Mouse (Mus musculus) left cerebral cortex, postnatal 10 days (tissue): ENCODE measurements around the gene Atp2b4. TPM values are rescaled to one million over a fixed set of nuclear protein-coding genes. Genes with fewer than 3 reads are reported as not detected.

Experiments
- DNase-seq, 2 experiments: peaks; one replicate each; pipeline ENCODE4 v3.0.0; 2021 to 2022; ENCODE audit warnings: low spot score in 2 of 2, mixed read lengths in 1 of 2; ENCODE audit errors: extremely low spot score in 1 of 2
- intact Hi-C: fragments of 180-260 bp; cut with DNase I; formaldehyde crosslinking; loops from one replicate; pipeline ENCODE4 v1.15.1; 2025
- total RNA-seq, 2 experiments: library from RNA; stranded (reverse); gene quantifications; 2 replicates each; pipeline ENCODE4 v1.2.3; 2021

Gene Atp2b4
- 100 to 1,000 TPM; 257 to 273 TPM for total RNA-seq

DNA sequence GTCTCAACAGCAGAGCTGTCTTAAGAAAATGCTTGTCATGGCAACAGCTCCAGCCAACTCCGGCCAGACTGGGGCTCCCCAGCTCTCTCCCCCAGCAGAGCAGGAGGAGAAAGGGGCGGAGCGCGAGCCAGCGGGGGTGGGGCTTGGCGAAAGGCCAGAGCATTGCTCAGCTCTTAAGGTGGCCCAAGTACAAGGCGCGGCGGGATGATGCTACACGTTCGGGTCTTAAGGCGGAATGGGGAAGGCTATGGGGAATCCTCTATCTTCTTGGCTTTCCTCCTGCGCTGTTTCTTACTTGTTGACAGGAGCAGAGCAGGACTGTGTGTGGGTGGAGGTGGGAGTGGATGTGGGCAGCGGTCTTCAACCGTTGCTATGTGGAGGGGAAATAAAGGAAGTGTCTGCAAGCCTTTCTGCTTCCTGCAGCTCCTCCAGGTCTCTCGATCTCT is at the start of gene Atp2b4:
Atp2b4 (minus strand) TSS at position 94 of the 446 bp plus-strand sequence.
- intact Hi-C loops = no loop called here
- peak; percentile 94 to 96 for DNase-seq

DNA sequence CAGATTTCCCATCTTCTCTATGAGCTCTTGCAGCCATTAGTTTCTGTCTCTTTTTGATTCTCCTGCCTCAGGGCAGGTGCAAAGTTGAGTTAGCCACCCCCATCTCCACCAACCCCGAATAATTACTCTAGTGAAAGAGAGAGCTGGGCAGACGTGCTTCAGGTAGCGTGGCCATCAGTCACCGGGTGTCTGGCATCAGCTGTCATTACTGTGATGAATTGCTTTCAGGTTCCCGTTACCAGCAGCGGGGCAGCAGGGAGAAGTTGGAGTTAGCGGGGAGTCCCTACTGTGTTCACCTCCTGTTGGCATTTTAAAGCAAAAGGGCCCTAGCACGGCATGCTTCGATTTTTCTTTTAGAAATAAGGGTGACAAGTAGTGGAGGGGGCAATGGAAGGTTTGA is 43.9 kb upstream of the Atp2b4 start:
- DNase-seq = no peak
- intact Hi-C loops = no loop called here

DNA sequence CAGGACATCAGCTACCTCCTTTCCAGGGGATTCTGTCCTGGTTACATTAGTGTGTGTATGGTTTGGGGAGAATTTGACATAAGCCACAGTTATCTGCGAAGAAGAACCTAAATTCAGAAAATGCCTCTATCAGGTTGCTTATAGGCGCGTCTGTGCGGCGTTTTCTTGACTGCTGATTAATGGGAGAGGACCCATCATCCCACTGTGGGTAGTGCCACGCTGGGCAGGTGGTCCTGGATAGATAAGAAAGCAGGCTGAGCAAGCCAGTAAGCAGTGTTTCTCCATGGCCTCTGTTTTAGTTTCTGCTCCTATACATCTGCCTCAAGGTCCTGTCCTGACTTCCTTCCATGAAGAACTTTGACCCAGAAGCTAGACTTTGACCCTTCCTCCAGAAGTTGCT is 43.1 kb upstream of the Atp2b4 start:
- intact Hi-C loops = no loop called here
- DNase-seq = no peak

DNA sequence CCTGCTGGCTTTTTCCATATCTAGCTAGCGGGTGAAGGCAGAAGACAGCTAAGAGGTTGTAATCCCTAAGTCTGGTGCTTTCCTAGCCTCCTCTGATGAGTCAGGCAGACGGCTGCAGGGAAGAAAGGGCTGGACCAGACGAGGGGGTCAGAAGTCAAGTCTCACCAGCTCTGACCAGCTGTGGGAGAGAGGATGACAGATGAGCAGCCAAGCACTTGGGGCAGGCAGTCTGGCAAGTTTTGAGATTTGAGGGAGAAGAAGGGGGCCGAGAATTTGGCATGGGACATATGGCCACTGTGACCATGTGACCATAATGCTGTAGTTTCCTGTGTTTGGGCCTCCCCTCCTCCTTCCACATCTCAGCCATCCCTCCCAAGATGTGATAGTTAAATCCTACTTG is 42.5 kb upstream of the Atp2b4 start:
- no peak for DNase-seq
- intact Hi-C loops = no loop called here

DNA sequence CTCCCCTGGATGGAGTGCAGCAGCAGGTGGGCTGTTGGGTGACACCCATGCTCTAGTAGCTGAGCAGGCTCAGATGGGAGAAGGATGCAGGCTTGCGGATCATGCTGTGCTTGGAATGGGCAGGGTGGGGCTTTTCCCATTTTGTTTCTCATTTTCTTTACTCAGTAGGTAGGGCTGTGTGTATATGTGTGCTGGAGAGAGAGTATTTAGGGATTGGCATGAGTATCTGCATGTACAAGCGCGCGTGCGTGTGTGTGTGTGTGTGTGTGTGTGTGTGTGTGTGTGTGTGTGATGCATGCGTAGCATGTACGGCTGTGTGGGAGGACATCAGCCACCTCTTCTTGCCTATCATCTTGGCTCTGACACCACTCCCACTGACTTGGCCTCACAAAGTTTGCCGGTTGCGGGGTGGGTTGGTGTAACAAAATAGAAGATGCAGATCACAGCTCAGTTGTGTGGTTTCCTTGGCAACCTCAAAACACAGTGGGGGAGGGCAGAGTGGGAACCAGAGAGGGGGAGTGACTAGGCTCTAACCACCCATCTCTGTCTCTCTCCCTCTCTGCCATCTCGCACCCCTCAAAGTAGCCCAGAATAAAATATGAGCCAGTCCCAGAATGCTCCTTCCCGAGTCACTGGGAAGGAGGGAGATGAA is 41.4 kb upstream of the Atp2b4 start:
- intact Hi-C loops = no loop called here
- peak; percentile 75 to 81 for DNase-seq

DNA sequence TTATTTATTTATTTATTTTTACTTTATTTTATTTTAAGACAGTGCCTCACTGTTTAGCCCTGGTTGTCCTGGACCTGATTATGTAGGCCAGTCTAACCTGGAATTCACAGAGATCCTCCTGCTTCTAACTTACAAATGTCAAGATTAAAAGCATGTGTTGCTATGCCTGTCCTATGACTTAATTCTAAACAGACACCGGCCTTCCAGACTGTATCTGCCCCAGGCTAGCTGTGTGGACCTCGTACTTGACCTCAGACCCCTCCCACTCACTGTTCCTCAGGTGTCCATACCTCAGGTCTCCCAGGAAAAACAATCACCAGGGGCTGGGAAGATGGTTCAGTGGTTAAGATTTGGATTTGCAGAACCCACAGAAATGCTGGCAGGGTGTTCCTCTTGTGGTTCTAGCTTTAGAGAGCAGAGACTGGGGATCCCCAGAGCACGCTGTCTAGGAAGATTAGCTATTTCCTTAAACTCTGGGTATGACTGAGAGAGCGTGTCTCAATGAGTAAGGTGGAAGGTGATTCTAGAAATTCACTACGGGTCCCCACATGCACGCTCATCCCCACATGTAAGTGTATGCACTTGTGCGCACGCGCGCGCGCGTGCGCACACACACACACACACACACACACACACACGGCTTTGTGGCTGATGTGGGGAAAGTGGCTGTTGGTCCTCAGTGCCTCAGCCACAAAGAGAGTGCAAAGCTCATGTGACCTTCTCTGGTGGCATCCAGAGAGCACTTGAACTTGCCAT is 40.5 kb upstream of the Atp2b4 start:
- intact Hi-C loops = no loop called here
- DNase-seq = no peak

DNA sequence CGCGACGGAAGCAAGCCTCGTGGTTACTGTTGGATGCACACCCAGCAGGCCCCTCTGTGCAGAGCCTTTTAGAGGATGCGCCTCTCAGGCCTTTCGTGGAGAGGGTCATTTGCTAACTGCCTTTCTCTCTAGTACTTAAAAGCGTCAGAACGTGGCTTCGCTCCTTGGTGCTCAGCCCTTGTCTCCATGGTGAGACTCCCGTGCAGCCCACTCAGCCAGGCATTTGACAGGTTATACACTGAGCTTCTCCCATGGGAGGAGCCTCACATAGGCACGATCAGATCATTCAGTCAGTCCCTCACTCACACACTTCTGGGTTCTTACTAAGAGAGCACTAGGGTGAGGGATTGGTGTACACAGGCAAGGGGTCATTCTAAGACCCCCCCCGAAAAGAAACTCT is 39.7 kb upstream of the Atp2b4 start:
- DNase-seq = no peak
- intact Hi-C loops = no loop called here

DNA sequence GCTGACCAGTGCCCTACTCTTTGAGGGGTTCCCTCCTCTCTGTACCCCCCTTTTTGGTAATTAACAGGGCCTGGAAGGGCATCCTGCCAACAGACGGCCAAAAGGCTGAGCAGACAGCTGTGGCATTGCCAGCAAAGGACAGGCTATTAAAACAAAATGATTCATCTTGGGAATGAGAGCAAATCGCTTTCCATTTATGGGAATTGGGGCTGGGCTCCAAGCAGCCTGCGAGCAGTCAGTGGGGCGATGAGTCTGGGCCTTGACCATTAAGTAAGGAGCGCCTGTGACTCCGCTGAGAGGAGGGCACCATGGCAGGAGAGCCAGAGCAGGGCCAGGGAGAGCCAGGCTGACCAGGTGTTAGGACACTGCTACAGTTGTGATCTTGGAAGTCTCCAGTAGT is 33.5 kb upstream of the Atp2b4 start:
- intact Hi-C loops = no loop called here
- DNase-seq = no peak

DNA sequence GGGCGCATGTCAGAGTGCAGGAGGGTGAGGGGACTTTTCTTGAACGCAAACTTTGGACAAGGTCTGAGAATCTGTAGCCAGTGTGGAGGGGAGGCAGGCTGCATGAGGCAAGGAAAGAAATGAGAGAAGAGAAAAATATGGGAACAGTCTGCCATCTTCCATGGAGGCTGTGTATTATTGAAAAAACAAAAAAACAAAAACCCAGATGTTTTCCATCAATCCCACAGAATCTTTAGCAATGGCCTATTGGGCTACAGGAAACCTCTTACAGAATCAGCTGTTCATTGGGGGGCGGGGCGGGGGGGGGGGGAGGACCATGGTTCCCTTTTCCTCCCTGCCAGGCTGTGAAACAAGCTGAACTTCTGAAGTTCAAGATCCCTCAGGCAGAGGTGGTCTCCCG is 31.9 kb upstream of the Atp2b4 start:
- no peak for DNase-seq
- intact Hi-C loops = no loop called here

DNA sequence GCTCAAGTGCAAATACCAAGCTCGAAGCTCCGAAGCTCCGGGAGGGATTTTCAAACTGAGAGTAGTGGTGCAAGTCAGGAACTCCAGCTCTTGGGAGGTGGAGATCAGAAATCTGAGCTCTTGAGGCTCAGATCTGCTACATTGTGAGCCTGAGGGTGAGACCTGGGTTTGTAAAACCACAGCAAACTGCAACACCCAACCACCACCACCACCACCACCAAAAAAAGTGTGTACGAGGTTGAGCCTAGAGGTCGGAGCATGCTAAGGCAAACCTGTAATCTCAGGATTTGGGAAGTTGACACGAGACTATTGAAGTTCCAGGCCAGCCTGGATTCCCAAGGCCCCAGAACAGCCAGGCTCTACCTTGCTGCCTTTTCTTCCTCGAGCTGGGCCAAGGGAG is 25.4 kb upstream of the Atp2b4 start:
- intact Hi-C loops = no loop called here
- no peak for DNase-seq

DNA sequence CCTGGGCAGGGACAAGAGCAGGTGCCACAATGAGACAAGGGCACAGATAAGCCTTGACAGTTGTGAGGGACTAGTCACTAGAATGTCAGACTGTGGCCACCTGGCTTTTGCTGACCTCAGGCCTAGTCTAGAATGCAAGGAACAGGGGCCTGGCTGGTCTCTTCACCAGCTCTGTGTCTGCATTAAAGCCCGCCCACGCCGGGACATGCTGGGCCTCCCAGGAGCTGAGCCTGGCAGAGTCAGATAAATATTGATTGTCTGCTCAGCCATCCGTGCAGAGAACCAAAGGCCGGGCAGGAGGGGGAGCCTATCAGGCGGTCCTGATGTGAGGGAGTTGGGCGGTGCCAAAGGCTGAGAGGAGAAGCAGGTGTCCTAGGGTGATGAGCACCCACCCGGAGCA is 24.7 kb upstream of the Atp2b4 start:
- DNase-seq = no peak
- intact Hi-C loops = no loop called here

DNA sequence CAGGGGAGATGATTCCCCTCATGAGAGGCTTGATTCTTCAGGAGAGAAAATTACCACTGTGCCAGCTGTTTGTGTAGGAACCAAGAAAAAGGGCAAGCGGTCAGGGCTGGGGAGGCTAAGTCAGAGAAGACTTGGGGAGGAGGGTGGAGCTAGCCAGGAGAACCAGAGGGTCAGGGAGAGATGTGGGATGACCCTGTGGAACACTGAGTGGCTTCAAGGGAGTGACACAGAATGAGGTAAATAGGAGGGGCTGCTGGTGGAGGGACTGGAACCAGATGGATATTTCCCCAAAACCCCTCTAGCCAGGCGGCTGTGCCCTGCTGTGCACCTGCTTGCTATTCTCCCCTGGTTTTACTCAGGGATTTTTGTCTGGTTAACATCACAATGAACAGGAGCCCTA is 24.3 kb upstream of the Atp2b4 start:
- DNase-seq = no peak
- intact Hi-C loops = no loop called here

DNA sequence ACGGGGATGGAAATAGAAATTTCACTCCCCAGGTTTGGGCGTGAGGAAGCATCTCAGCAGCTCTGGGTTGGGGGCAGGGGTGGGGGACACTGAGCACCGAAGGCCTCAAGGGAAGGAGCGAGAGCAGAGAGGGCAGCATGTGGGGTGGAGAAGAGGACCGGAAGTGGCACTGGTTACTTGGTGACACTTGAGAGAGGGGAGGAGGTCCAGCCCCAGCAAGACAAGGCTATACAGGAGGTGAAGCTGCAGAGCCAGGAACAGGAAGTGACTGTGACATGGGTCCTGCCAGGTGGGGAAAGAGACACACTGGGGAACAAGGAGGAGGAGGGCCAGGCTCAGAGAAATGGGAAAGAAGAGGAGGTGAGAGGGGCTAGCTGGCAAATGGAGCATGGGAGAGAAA is 20.3 kb upstream of the Atp2b4 start:
- intact Hi-C loops = no loop called here
- DNase-seq = no peak

DNA sequence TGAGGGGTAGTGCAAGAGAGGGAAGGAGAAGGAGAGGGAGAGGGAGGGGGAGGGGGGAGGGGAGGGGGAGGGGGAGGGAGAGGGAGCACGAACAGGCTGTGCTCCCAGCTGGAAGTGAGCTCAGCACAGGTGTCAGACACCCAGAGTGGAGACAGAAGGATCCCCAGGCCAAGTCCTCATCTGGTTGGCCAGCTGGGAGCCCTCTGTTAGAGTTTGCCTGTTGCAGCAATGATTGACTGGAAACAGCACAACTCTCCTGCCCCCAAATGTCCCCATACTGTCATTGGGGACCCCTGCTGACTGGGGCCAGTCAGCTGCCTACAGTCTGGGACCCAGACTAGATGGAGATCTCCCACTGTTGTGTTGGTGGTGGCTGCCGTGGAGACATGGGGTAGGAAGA is 19.3 kb upstream of the Atp2b4 start:
- no peak for DNase-seq
- intact Hi-C loops = no loop called here

DNA sequence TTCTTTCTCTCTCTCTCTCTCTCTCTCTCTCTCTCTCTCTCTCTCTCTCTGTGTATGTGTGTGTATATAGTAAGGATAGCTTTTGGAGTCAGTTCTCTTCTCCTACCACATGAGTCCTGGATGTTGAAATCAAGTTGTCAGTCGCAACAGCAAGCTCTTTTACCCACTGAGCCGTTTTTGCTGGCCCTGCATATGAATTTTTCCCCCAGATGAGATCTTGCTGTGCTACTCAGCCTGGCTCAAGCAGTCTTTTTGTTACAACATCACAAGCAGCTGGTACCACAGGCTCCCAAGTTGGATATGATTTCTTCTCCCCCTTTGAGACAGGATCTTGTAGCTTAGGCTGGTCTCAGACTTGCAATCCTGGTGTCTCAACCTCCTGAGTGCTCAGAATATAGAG is 17.7 kb upstream of the Atp2b4 start:
- DNase-seq = no peak
- intact Hi-C loops = no loop called here

DNA sequence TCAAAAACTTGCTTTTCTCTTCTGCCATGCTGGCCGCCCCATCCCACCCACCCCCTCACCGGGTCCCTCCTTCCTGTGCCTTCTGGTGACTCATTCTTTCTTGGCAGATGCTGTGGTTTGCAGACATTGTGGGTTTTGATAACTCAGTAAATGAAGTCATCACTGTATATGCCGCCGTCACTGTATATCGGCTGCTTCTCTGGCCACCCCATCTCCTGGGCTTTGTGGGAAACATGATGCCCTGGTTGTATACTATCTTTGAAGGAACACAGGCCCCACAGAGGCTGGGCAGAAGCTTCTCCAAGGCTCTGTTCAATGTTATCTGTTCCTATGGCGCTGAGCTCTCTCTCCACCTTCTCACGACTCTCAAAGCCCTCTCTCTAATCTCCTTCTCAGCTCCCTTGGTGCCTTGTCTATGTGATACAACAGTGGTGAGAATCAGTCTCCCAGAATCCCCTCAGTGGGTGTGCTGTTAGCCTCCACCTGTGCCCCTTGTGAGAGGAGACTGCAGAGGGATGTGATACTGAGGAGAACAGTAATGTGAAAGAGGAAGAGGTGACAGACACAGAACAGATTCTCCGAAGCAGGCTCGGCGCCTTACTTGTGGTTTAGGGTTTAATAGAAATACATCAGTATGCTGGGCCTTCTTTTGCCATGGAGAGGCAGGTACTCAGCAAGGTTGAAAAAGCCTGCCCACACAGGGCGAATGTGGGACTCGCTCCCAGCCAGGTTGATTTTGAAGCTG is 15.1 kb upstream of the Atp2b4 start:
- no peak for DNase-seq

DNA sequence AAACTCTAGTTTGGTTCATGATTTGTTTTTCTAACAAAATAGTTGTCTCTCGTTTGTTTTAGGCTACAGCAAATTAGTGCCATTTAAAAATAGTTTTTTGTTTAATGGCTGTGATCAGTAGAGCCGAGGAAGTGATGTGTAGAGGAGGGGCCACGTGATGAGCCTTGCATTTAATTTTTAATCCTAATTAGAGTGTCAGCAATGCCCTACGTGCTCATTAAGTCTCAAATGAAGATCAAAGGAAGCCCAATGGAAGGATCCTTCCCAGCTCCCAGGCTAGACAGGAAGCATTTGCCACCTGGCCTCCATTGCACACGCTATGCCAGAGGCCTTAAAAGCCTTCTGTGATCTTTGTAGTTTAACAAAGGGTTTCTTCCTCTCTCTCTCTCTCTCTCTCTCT is 8.5 kb upstream of the Atp2b4 start:
- intact Hi-C loops = no loop called here

More for the DNA sequence above, 15.1 kb upstream of the Atp2b4 start:
- intact Hi-C loops = no loop called here

DNA sequence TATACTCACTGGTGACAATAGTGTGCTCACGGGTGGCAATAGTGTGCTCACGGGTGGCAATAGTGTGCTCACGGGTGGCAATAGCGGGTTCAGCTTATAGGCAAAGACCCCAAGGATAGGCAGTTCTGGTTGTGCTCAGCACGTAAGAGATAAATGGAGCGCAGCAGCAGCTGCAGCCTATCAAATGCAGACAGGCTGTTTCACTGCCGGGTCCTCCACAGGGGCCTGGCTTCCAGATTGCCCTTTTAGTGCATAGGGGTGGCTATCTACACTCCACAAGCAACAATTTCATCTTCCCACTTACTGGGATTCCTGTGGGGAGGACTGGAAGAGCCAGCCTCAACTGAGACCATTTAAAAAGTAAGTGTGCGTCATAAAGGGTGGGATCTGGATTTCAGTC is 7.2 kb upstream of the Atp2b4 start:
- DNase-seq = no peak
- intact Hi-C loops = no loop called here

More for the DNA sequence above, 8.5 kb upstream of the Atp2b4 start:
- DNase-seq = no peak

DNA sequence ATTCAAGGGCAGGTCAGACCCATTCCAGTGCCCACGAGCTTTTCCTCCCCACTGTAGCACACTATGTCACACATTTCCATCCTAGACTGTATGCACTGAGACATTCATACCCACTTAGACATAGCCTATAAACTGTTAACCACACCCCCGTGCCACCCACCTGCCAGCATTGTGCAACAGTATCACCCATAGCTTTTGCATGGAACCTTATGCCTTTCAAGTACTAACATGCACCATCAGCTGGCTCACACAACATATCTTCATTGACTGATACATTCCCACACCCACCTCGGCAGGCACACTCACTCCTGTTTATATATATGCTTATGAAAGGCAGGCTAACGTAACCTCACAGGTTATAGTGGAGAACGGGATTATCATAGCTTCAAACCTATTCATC is 902 bp upstream of the Atp2b4 start:
- intact Hi-C loops = no loop called here
- no peak for DNase-seq

DNA sequence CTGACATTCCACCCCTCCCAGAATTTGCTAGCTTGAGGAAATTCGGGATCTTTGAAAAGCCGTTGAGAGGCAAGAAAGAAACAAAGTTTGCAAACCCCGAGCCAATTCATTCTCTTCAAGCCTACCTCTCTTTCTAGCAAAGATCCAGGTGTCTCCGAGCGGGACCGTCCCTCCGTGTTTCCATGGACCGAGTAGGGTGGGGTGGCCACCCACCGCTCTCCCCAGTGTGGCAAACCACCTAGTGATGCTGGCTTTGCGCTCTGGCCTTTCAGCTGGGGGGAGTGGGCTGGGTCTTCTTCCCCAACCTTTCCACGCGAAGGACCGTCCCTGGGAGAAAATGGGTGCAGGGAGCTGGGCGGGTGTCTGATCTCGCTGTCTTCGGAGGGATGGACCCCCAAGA is 329 bp downstream of the Atp2b4 start:
- DNase-seq = peak in 1 of 2 experiments; percentile 34
- intact Hi-C loops = no loop called here
